Mouse (Mus musculus): ENCODE data around the gene Pus7l. TPM values are rescaled to one million over a fixed set of nuclear protein-coding genes. Genes with fewer than 3 reads are reported as not detected.
A peak's percentile ranks its signal among the peaks of the same experiment; 100 is the strongest.

Gene Pus7l
- polyA plus RNA-seq (2015; fragmentation: Nextera tagmentation; extraction: Ambion mirVana), result 3.9 and 4.9 TPM in 2 replicates

- no peaks in the 10 kb centered on the region for H3K9me3 ChIP-seq (replicated peaks)
- H3K4me3 ChIP-seq, result peak within 1 kb of the TSS; percentile 94
- H3K36me3 ChIP-seq, result no peaks in the 10 kb centered on the region
- under 1% methylated on average over 44 of the region's 45 CpGs for WGBS
- no peaks in the 10 kb centered on the region for H3K27me3 ChIP-seq
- peaks cover 7% of the 10 kb centered on the region for H3K4me1 ChIP-seq (replicated peaks)
- peak within 1 kb of the TSS; percentile 75 for H3K27ac ChIP-seq
- H3K9ac ChIP-seq, result peak within 1 kb of the TSS; percentile 73
- H3K4me2 ChIP-seq, result peak within 1 kb of the TSS; percentile 90
- ATAC-seq (replicated peaks; ENCODE audit: insufficient number of reproducible peaks, insufficient read depth, low FRiP score, low read depth), result peak; percentile 97
These were observed at the start of gene Pus7l, which contains the start of gene Irak4 for GRCm38 (mm10) chr15:94543409-94544051. Gene Pus7l, minus strand, starts transcription at chr15:94543547. Gene Irak4, plus strand, starts transcription at chr15:94543643.

- WGBS, result 75% methylated on average over 4 of the region's 4 CpGs
These were observed 48.0 kb upstream of the Pus7l start for GRCm38 (mm10) chr15:94591356-94591755.

DNA sequence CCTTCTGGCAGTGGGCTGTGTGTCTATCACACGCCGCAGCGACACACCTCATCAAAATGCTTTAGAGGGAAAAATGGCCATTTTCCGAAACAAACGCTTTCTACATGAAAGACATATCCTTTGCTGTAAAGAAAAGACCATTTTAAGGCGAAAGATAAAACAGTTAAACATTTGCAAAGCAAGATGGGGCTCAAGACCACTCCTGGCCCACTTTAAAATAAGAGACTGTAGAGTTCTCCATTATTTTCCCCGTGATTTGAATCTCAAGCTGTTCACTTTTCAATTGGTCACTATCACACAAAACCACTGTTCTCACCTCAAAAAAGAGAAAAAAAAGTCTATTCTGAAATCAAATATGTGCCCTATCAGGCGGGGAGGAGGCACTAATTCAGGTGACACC lies 46.7 kb upstream of the Pus7l start:
- H3K9ac ChIP-seq, result 0 out of 2 replicates have a peak overlapping the region, but pooled peaks have one; percentile 5
- peaks cover 12% of the 10 kb centered on the region for H3K36me3 ChIP-seq
- no peak overlapping the region for H3K27ac ChIP-seq
- WGBS, result 13% methylated on average over 8 of the region's 8 CpGs
- no peak for ATAC-seq (replicated peaks; ENCODE audit: insufficient number of reproducible peaks, insufficient read depth, low FRiP score, low read depth)
- no peaks in the 10 kb centered on the region for H3K27me3 ChIP-seq
- no peaks in the 10 kb centered on the region for H3K9me3 ChIP-seq (replicated peaks)
- peak overlapping the region; percentile 63 for H3K4me2 ChIP-seq
- H3K4me3 ChIP-seq, result peak overlapping the region; percentile 100
- H3K4me1 ChIP-seq (replicated peaks), result peaks cover 11% of the 10 kb centered on the region

More at GRCm38 (mm10) chr15:94591356-94591755, 48.0 kb upstream of the Pus7l start:
- peaks cover 11% of the 10 kb centered on the region for H3K4me1 ChIP-seq (replicated peaks)
- no peak for ATAC-seq (replicated peaks; ENCODE audit: insufficient number of reproducible peaks, insufficient read depth, low FRiP score, low read depth)
- H3K27ac ChIP-seq, result no peak overlapping the region
- no peaks in the 10 kb centered on the region for H3K9me3 ChIP-seq (replicated peaks)
- no peak overlapping the region for H3K4me2 ChIP-seq
- no peaks in the 10 kb centered on the region for H3K36me3 ChIP-seq
- H3K27me3 ChIP-seq, result no peaks in the 10 kb centered on the region
- no peak overlapping the region for H3K4me3 ChIP-seq
- H3K9ac ChIP-seq, result no peak overlapping the region

- peaks cover 19% of the 10 kb centered on the region for H3K36me3 ChIP-seq
- peak; percentile 99 for ATAC-seq (replicated peaks; ENCODE audit: insufficient number of reproducible peaks, insufficient read depth, low FRiP score, low read depth)
- H3K9me3 ChIP-seq (replicated peaks), result no peaks in the 10 kb centered on the region
- H3K4me1 ChIP-seq (replicated peaks), result peaks cover 11% of the 10 kb centered on the region
- under 1% methylated on average over 69 of the region's 70 CpGs for WGBS
- H3K4me3 ChIP-seq, result peak within 1 kb of the TSS; percentile 100
- H3K27ac ChIP-seq, result peak within 1 kb of the TSS; percentile 82
- peak within 1 kb of the TSS; percentile 99 for H3K9ac ChIP-seq
- peak within 1 kb of the TSS; percentile 72 for H3K4me2 ChIP-seq
- no peaks in the 10 kb centered on the region for H3K27me3 ChIP-seq
These were observed 46.1 kb upstream of the Pus7l start, which contains the start of gene Twf1 for GRCm38 (mm10) chr15:94589219-94590075. Gene Twf1, minus strand, starts transcription at chr15:94589889.

DNA sequence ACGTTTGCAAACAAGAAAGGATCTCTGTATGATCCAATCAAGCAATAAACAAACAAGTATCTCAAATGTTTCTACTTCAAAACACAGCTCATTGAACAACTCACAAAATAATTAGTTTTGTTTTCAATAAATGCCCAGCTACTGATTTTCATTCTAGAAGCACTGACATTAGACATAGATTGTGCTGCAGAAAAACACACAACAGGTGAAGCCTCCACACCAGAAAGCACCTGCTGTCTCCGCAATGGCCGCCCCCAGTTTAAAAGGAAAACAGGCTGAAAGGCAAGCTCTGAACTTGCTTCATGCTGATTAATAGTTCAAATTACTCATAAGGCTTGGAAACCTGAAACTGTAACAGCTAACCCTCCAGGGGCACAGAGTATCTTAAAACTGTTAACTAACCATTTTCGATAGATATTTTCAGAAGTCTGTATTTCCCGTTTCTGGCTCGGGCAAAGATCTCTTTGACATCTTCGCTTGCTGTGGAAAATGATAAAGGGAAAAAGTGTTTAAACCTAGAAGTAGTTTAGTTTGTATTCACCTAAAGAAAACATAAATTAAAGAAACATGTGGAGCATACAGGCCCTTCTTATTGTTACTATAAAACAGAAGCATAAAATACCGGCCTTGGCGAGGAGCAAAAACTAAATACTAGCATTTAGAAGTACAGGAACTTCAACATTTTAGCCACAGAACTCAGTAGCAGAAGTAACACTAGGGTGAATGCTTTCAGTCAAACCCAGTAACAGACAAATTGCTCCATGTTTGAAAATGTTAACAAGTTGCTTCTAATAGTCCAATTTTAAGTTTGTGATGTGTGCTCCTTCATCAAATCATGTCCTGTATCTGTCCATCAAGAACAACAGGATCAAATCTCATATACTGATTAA lies 44.7 kb upstream of the Pus7l start:
- Histone ChIP-seq H3K4me1 (replicated peaks) (peaks cover 11% of the 10 kb centered on the region), H3K9ac (no peak overlapping the region), H3K4me3 (no peak overlapping the region), H3K36me3 (peaks cover 32% of the 10 kb centered on the region), H3K9me3 (replicated peaks) (no peaks in the 10 kb centered on the region), H3K27ac (no peak overlapping the region), H3K4me2 (peak overlapping the region; percentile 72), H3K27me3 (no peaks in the 10 kb centered on the region)
- ATAC-seq (replicated peaks; ENCODE audit: insufficient number of reproducible peaks, insufficient read depth, low FRiP score, low read depth), result no peak
- WGBS, result 78% methylated on average over 9 of the region's 9 CpGs

DNA sequence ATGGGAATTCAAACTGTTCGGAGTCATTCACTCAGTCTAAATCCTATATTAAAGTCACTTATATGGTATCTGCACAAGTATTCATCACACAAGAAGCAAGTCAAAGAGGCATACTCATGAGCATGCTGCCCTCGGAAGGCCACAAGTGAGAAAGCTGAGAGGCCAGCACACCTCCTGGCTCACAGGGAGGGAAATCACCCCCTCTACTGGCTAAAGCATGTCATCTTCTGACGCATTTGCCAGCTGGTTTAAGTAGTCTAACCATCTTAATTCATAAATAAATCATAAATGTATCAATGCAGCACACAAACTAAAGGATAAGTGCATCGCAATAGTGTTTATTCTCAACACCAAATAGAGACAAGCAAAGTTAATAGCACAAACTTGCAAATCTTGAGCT lies 41.4 kb upstream of the Pus7l start:
- H3K27ac ChIP-seq, result no peak overlapping the region
- no peaks in the 10 kb centered on the region for H3K27me3 ChIP-seq
- no peak for ATAC-seq (replicated peaks; ENCODE audit: insufficient number of reproducible peaks, insufficient read depth, low FRiP score, low read depth)
- no peak overlapping the region for H3K4me3 ChIP-seq
- H3K9ac ChIP-seq, result no peak overlapping the region
- H3K4me2 ChIP-seq, result no peak overlapping the region
- H3K4me1 ChIP-seq (replicated peaks), result peaks cover 11% of the 10 kb centered on the region
- WGBS, result 81% methylated on average over 4 of the region's 4 CpGs
- H3K9me3 ChIP-seq (replicated peaks), result no peaks in the 10 kb centered on the region
- peaks cover 62% of the 10 kb centered on the region for H3K36me3 ChIP-seq

DNA sequence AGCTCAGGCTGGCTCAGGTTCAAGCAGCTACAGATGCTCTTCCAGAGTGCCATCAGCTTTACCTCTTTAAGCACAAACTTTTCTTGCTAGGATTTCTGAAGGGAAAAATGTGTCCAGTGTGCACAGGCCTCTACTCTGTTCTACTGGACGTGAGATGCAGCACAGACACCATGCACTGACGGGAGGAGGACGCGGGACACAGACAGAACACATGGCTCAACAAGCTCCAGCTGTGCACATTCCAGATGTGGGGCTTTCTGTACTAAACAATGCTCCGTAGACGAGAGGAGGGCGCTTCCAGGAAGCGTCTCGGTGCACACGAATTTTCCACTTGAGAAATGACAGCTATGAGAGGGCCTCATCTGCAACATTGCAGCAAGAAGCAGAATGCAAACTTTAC lies 39.8 kb upstream of the Pus7l start:
- Histone ChIP-seq H3K4me2 (no peak overlapping the region), H3K4me1 (replicated peaks) (peaks cover 4% of the 10 kb centered on the region), H3K36me3 (peaks cover 72% of the 10 kb centered on the region), H3K27ac (no peak overlapping the region), H3K9me3 (replicated peaks) (no peaks in the 10 kb centered on the region), H3K9ac (no peak overlapping the region), H3K4me3 (no peak overlapping the region), H3K27me3 (no peaks in the 10 kb centered on the region)
- WGBS, result 84% methylated on average over 10 of the region's 10 CpGs
- ATAC-seq (replicated peaks; ENCODE audit: insufficient number of reproducible peaks, insufficient read depth, low FRiP score, low read depth), result no peak

- Histone ChIP-seq H3K36me3 (peaks cover 75% of the 10 kb centered on the region), H3K4me2 (no peak overlapping the region), H3K4me3 (no peak overlapping the region), H3K9ac (no peak overlapping the region), H3K27ac (no peak overlapping the region), H3K9me3 (replicated peaks) (no peaks in the 10 kb centered on the region), H3K4me1 (replicated peaks) (no peaks in the 10 kb centered on the region), H3K27me3 (no peaks in the 10 kb centered on the region)
- WGBS, result 80% methylated on average over 7 of the region's 7 CpGs
- ATAC-seq (replicated peaks; ENCODE audit: insufficient number of reproducible peaks, insufficient read depth, low FRiP score, low read depth), result no peak
These were observed 38.8 kb upstream of the Pus7l start for GRCm38 (mm10) chr15:94582000-94582593.

GRCm38 (mm10) chr15:94574566-94575268 lies 31.4 kb upstream of the Pus7l start:
- Histone ChIP-seq H3K9ac (no peak overlapping the region), H3K27me3 (no peaks in the 10 kb centered on the region), H3K27ac (no peak overlapping the region), H3K36me3 (peaks cover 12% of the 10 kb centered on the region), H3K9me3 (replicated peaks) (no peaks in the 10 kb centered on the region), H3K4me3 (no peak overlapping the region), H3K4me2 (no peak overlapping the region), H3K4me1 (replicated peaks) (no peaks in the 10 kb centered on the region)
- no peak for ATAC-seq (replicated peaks; ENCODE audit: insufficient number of reproducible peaks, insufficient read depth, low FRiP score, low read depth)
- WGBS, result 63% methylated on average over 4 of the region's 4 CpGs

GRCm38 (mm10) chr15:94572746-94573145 lies 29.4 kb upstream of the Pus7l start:
- Histone ChIP-seq H3K36me3 (no peaks in the 10 kb centered on the region), H3K4me1 (replicated peaks) (no peaks in the 10 kb centered on the region), H3K27me3 (no peaks in the 10 kb centered on the region), H3K9me3 (replicated peaks) (no peaks in the 10 kb centered on the region), H3K4me3 (no peak overlapping the region), H3K9ac (no peak overlapping the region), H3K27ac (no peak overlapping the region), H3K4me2 (no peak overlapping the region)
- no peak for ATAC-seq (replicated peaks; ENCODE audit: insufficient number of reproducible peaks, insufficient read depth, low FRiP score, low read depth)
- 59% methylated on average over 8 of the region's 8 CpGs for WGBS
